Mouse (Mus musculus) kidney, adult 11 months (tissue): Measurements from ENCODE around the gene 1700018F24Rik.
"Not testable (repeated sequence)": the region's sequence is repeated elsewhere in the genome, so short reads cannot be mapped to it uniquely, and the experiment has no call there.

Experiments
- DNase-seq: peaks from one replicate; pipeline ENCODE4 v3.0.0; 2022

The 1700018F24Rik gene

DNA sequence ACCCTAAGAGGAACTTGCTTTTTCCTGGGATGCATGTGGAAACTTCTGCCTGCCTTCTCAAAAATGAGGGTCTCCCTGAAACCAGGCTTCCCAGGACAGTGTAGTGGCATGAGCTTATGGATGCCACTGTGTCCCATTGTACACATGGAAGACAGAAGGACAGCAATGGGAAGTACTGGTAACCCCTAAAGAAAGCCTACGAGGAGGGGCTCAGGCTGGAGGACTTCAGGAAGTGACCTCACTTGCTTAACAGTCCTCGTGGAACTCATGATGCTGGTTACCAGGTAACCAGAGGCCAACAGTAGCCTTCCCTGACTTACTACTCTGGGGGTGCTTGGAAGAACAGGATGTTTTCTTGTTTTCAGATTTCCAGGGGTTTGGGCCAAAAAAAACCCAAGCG, at the start of gene 1700018F24Rik:
Gene 1700018F24Rik, plus strand, starts transcription at position 301 of the 400 bp plus-strand sequence.
- DNase-seq = not testable (repeated sequence)

GRCm38 (mm10) chr5:144998491-144998890, 44.3 kb upstream of the 1700018F24Rik start:
- no peak for DNase-seq

DNA sequence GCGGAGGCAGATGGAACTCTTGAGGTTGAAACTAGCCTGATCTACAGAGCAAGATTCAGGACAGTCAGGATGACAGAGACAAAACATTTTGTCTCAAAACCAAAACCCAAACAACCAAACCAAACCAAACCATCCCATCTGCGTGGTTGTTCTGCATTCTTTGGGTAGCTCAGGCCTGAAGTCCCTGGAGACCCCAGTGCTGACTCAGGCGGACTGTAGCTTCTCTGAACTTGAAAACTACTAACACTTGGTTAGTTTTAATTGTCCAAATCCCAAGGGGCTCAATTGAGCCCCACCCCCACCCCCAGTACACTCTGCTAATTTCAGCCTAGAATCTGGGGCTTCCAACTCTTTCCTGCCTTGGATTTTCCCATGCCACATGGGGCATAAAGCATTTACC, 39.4 kb upstream of the 1700018F24Rik start:
- DNase-seq = no peak

DNA sequence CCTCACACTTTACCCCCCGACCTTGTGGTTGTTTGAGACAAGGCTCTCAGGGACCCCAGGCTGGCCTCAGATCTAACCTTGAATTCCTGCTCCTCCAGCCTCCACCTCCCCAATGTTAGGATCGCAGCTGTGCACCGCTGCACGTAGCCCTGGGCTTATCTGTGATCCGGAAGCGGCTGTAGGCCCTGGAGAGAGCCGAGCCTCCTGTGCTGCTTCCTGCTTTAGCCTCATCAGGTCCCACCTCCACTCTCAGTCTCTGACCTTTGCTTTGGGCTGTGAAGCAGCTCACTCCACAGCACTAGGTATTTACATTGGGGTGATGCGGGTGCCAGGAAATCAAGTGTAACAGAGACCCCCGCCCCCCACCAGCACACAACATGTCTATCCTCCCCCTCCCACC, 38.3 kb upstream of the 1700018F24Rik start:
- DNase-seq = no peak

GRCm38 (mm10) chr5:145005596-145005995, 37.2 kb upstream of the 1700018F24Rik start:
- no peak for DNase-seq

DNA sequence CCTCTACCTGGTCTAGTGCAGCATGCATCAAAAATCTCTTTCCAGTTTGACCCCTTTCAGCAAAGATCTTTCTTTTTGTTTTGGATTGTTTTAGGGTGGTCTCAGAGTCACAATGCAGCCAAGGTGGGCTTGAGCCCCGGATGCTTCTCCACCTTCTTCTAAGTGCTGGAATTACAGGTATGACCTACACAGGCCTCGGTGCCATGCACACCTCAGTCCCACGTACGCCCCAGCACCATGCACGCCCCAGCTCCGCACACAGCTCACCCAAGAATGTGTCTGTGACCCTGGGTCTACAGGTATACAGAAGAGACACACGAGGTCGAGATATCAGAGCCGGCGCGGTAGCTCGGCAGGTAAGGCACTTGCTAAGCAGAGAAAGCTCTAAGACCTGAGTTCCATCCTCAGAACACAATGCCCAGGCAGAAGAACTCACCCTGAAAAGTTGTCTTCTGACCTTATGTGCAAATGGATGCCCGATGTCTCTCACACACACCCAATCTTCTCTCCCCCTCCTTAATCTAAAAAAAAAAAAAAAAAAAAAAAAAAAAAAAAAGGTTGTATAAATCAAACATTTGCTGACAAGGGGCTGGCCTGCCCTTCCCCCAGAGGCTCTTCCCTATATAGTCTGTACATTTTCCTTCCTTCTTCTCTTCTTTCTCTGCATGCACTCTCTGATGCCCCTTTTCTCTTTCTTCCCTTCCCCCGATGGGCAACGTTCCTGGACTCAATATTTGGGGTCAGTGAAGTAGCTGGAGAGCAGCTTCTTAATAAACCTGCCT, 33.7 kb upstream of the 1700018F24Rik start:
- no peak for DNase-seq

DNA sequence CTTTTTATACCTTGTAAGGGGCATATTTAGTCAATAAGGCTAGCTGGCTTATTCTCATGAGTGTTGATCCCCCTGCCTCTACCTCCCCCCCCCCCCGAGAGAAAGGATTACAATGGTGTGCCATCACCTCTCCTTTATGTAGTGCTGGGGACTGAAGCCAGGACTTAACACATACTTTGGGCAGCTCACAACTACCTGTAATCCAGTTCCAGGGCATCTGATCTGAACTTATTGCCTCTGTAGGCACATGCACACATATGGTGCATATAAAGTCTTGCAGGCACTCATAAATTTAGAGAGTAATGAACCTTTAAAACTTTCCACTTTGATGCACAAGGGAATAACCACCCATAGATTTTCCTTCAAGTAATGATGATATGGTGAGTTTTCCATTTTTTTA, 28.5 kb upstream of the 1700018F24Rik start:
- DNase-seq = no peak

DNA sequence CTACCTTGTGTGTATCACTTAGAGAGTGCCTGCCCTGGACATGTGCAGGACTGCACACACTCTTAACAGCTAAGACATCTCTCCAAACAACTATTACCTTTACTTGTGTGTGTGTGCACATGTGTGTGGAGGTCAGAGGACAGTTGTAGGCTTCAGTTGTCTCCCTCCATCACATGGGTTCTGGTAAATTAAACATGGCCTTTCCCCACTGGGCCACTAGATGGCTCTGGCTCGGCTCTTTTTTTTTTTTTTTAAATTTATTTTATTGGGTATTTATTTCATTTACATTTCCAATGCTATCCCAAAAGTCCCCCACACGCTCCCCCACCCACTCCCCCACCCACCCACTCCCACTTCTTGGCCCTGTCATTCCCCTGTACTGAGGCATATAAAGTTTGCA, 26.0 kb upstream of the 1700018F24Rik start:
- DNase-seq = not testable (repeated sequence)

DNA sequence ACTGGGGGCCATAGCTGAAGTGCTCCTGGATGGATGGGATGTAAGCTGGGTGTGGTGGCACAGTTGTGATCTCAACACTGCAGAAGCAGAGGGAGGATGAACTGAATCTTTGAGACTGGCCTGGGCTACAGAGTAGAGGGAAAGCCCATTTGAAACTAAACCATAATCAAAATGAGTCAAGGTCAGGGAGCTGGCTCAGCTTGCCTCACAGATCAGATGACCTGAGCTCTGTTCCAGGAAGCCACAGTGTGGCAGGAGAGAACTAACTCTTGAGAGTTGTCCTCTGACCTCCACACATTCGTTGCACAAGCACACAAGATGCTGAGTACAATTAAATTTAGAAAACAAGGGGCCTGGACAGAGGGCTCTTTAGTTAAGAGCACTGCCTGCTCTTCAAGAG, 22.5 kb upstream of the 1700018F24Rik start:
- not testable (repeated sequence) for DNase-seq

DNA sequence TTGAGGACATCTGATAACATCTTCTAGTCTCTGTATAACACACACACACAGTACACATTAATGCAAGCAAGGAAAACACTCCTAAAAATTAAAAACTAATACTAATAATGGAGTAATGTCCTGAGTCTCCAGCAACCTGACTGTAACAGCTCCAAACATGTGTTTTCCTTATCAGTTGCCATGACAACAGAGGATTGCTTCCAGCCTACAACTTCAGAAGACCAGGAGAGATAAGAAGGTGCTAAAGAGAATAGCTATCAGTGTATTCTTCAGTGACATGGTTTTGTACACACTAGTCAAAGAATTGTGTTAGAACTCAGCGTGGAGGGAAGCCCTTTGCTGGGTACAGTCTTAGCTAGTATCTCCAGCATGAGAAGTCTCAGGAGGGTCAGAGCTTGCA, 22.1 kb upstream of the 1700018F24Rik start:
- not testable (repeated sequence) for DNase-seq

GRCm38 (mm10) chr5:145030476-145030875, 12.3 kb upstream of the 1700018F24Rik start:
- DNase-seq = not testable (repeated sequence)

GRCm38 (mm10) chr5:145032391-145032790, 10.4 kb upstream of the 1700018F24Rik start, which contains the start of gene Gm4871:
Gene Gm4871 (minus strand): TSS chr5:145032754.
- DNase-seq = not testable (repeated sequence)

DNA sequence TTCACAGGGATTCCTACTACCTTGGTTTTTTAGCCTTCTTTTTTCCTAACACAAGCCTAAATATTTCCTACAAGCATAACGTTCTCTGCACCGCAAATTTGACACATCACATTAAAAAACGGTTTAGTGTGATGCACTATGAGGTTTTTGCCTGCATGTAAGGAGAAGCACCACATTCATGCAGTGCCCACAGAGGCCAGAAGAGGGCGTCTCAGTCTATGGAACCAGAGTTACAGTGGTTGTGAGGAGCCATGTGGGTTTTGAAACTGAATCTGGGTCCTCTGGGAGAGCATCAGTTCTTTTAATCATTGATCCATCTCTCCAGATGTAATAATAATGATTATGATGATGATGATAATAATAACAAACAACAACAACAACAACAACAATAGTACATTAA, 1.2 kb upstream of the 1700018F24Rik start:
- DNase-seq = no peak

DNA sequence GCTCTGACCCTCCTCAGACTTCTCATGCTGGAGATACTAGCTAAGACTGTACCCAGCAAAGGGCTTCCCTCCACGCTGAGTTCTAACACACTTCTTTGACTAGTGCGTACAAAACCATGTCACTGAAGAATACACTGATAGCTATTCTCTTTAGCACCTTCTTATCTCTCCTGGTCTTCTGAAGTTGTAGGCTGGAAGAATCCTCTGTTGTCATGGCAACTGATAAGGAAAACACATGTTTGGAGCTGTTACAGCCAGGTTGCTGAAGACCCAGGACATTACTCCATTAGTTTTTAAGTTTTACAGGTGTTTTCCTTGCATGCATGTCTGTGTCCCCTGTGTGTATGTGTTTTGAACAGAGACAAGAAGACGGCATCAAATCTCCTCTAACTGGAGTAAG, 11.4 kb downstream of the 1700018F24Rik start:
- DNase-seq = not testable (repeated sequence)

DNA sequence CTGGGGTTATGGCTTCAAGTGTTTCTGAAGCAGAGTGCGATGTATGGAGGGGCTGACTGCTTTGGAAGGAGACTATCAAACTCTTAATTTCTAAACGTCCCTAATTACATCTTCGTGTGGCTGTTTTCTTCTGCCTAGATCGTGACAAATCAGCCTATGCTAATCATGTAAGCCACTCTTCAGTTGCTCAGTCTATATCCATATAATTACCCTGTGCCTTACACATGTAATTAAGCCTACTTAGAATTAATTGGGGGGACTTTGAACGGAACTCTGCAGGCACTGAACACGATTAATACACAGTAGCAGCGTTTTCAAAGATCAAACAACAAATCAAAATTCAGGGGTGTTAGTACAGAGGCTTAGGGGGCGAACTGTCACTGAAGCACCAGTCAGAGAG, 15.1 kb downstream of the 1700018F24Rik start:
- no peak for DNase-seq

- DNase-seq = no peak
Measured at GRCm38 (mm10) chr5:145058722-145059121, 15.9 kb downstream of the 1700018F24Rik start.

GRCm38 (mm10) chr5:145059524-145059923, 16.7 kb downstream of the 1700018F24Rik start:
- DNase-seq = no peak

- no peak for DNase-seq
Measured at GRCm38 (mm10) chr5:145064765-145065340, 22.1 kb downstream of the 1700018F24Rik start.

DNA sequence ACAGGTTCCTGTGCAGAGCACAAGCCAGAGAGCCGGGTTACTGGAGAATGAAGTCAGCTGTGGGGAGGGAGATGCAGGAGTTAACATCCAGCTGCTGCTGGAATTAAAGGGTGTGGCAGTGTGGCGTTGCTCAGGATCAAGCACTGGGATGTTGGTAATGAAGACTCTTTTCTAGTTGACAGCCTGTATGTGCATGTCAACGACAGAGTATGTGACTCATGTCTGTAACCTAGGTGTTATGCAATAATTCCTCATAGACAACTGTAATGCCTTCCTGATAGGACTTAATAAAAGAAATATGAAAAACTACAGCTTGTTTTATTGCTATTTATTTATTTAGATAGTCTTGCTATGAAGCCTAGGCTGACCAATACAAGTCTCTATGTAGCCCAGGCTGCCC, 26.1 kb downstream of the 1700018F24Rik start:
- DNase-seq = no peak

GRCm38 (mm10) chr5:145069707-145070106, 26.9 kb downstream of the 1700018F24Rik start:
- DNase-seq = peak; percentile 13

GRCm38 (mm10) chr5:145071342-145071741, 28.6 kb downstream of the 1700018F24Rik start:
- no peak for DNase-seq

GRCm38 (mm10) chr5:145075081-145075480, 32.3 kb downstream of the 1700018F24Rik start:
- no peak for DNase-seq

GRCm38 (mm10) chr5:145081866-145082613, 39.2 kb downstream of the 1700018F24Rik start:
- DNase-seq = no peak

GRCm38 (mm10) chr5:145083201-145083600, 40.4 kb downstream of the 1700018F24Rik start:
- DNase-seq = not testable (repeated sequence)
